Mouse (Mus musculus) liver, embryonic 14.5 days (tissue): Measurements from ENCODE around the gene Socs4. TPM values are rescaled to one million over a fixed set of nuclear protein-coding genes. Genes with fewer than 3 reads are reported as not detected.

Experiments
- ATAC-seq: fragments of 200-750 bp; cut with Nextera tagmentation; 2 replicates; pipeline ENCODE4 v1.8.0; 2017; ENCODE audit warnings: moderate number of reproducible peaks, mild to moderate bottlenecking, moderate library complexity; ENCODE audit not compliant: insufficient read depth
- DNase-seq, 3 experiments: peaks; one replicate each; pipeline ENCODE4 v3.0.0-alpha.2; 2012 to 2013; ENCODE audit warnings: low read depth in 3 of 3, low spot score in 3 of 3
- H3K27ac ChIP-seq: fragments of 300-500 bp; sonication (generic); 2 replicates; pipeline ENCODE4 v1.5.1; 2014; ENCODE audit warnings: moderate library complexity, mild to moderate bottlenecking, control low read depth, inconsistent platforms
- H3K27me3 ChIP-seq: fragments of 300-500 bp; sonication (generic); 2 replicates; pipeline ENCODE4 v1.6.1; 2014; ENCODE audit warnings: mild to moderate bottlenecking, low read length, moderate library complexity; ENCODE audit not compliant: control insufficient read depth, insufficient read depth
- H3K36me3 ChIP-seq: fragments of 300-500 bp; sonication (generic); replicated peaks from 2 replicates; pipeline ENCODE4 v1.6.1; 2014; ENCODE audit warnings: low read depth; ENCODE audit not compliant: control insufficient read depth, insufficient read depth
- H3K4me1 ChIP-seq, 2 experiments: fragments of 200-500 bp in 1 of 2; fragments of 300-500 bp in 1 of 2; sonication (generic) in 1 of 2; replicated peaks; 2 replicates each; pipeline ENCODE4 v1.6.1; 2012 to 2014; ENCODE audit warnings: antibody characterized with exemption in 1 of 2, inconsistent platforms in 1 of 2, low read length in 1 of 2; ENCODE audit not compliant: control insufficient read depth in 2 of 2, insufficient read depth in 2 of 2
- H3K4me2 ChIP-seq: fragments of 300-500 bp; sonication (generic); 2 replicates; pipeline ENCODE4 v1.6.1; 2014; ENCODE audit warnings: low read depth, mild to moderate bottlenecking, control low read depth, moderate library complexity
- H3K4me3 ChIP-seq, 2 experiments: fragments of 200-500 bp in 1 of 2; fragments of 300-500 bp in 1 of 2; sonication (generic) in 1 of 2; 2 replicates each; pipeline ENCODE4 v1.5.1; 2012 to 2014; ENCODE audit warnings: low read depth in 2 of 2, low read length in 2 of 2, mild to moderate bottlenecking in 2 of 2, control low read depth in 1 of 2, inconsistent platforms in 1 of 2, moderate library complexity in 1 of 2; ENCODE audit not compliant: insufficient read depth in 1 of 2
- H3K9ac ChIP-seq: fragments of 300-500 bp; sonication (generic); replicated peaks from 2 replicates; pipeline ENCODE4 v1.6.1; 2014; ENCODE audit warnings: mild to moderate bottlenecking, control low read depth, moderate library complexity
- H3K9me3 ChIP-seq: fragments of 300-500 bp; sonication (generic); 2 replicates; pipeline ENCODE4 v1.6.1; 2016; ENCODE audit warnings: low read length, mixed read lengths; ENCODE audit not compliant: control insufficient read depth
- CTCF ChIP-seq: IDR thresholded peaks from 2 replicates; pipeline ENCODE4 v1.5.1; 2016; ENCODE audit warnings: antibody characterized with exemption, low read depth, control low read depth
- EP300 ChIP-seq: IDR thresholded peaks from 2 replicates; pipeline ENCODE4 v1.6.1; 2016; ENCODE audit warnings: antibody characterized with exemption, low read depth
- WGBS: fragments of 180-500 bp; shearing (Covaris S2); extraction: QIAGEN DNeasy Blood & Tissue Kit; methylation state at CpG from one replicate; pipeline ENCODE4 v1.1.7; 2014; ENCODE audit not compliant: insufficient replicate concordance; 5-methylcytosine and 5-hydroxymethylcytosine counted together
- polyA plus RNA-seq, 2 experiments: library from polyadenylated mRNA; depleted of rRNA in 1 of 2; stranded (reverse) in 1 of 2; unstranded in 1 of 2; fragments of >200 nt; fragmentation: Nextera tagmentation in 1 of 2; extraction: Ambion mirVana in 1 of 2; gene quantifications; 2 replicates each; pipeline versions ENCODE4 v1.2.1 to v1.2.3; 2012 to 2014

Socs4 gene
- polyA plus RNA-seq, 2 experiments: 3.0 to 5.2 TPM

DNA sequence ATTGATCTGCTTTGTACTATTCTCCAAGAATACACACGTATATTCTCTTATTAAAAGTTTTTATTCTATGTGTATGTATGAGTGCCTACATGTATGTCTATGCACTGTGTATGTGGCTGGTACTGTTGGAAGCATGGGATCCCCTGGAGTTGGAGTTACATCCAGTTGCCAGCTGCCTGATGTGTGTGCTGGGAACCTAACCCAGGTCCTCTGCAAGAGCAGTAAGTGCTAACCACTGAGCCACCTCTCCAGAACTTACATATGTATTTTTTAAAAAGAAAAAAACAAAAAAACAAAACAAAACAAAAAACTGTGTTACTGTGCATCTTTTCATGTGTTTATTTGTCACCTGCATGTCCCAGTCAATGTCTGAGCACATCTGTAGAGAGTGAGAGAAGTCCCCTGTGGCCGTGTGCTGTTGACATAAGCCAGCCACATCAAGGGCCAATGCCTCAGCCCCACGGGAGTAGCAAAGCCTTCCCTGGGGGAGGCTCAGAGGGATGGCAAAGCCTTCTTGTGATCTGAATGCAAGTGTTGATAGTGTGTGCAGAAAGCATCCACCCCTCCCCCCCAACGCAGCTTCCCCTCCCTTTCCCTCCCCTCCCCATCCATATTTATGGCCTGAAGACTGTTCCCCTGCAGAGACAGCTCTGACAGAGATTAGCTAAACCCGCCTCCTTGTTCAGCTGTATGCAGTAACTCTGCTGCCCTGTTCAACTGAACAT is 42.0 kb upstream of the Socs4 start:
- H3K27me3 ChIP-seq: no peaks in the 10 kb centered on the region
- H3K9ac ChIP-seq: no peak overlapping the region
- H3K36me3 ChIP-seq: no peaks in the 10 kb centered on the region; the same call in 1 of the 2 replicates
- DNase-seq (no peak), ATAC-seq (no peak)
- no peak for TF ChIP-seq CTCF
- TF ChIP-seq EP300: no peak
- WGBS: 68% methylated on average over 5 of the region's 5 CpGs
- H3K4me1 ChIP-seq: peaks cover 25 to 26% of the 10 kb centered on the region in 2 experiments
- no peak overlapping the region for H3K4me2 ChIP-seq
- H3K9me3 ChIP-seq: peaks cover 5% of the 10 kb centered on the region
- H3K4me3 ChIP-seq: no peak overlapping the region
- no peak overlapping the region for H3K27ac ChIP-seq

DNA sequence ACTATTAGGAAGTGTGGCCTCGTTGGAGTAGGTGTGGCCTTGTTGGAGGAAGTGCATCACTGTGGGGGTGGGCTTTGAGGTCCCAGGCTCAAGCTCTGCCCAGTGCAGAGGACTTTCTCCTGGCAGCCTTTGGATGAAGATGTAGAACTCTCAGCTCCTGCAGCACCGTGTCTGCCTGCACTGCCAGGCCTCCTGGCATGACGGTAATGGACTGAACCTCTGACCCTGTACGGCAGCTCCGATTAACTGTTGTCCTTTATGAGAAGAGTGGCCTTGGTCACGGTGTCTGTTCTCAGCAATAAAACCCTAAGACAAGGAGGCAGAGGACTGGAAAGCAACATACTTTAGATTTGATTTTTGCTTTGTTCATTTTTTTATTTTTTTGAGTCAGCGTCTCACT is 40.2 kb upstream of the Socs4 start:
- TF ChIP-seq CTCF (no peak), EP300 (no peak)
- DNase-seq: no peak

DNA sequence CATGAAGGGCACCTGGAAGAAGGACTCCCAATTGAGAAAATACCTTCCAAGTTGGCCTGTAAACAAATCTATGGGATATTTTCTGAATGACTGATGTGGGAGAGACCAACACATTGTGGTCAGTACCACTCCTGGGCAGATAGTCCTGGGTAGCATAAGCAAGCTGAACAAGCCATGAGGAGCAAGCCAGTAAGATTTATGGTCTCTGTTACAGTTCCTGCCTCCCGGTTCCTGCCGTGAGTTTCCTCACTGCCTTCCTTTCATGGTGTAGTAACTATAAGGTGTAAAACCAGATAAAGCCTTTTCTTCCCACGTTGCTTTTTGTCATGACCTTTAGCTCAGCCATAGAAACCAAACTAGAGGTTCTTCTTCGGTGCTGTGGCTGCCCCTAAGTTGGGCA is 39.4 kb upstream of the Socs4 start:
- no peak for ATAC-seq
- Histone ChIP-seq H3K4me3 (no peak overlapping the region), H3K9me3 (peaks cover 5% of the 10 kb centered on the region), H3K9ac (no peak overlapping the region), H3K27me3 (no peaks in the 10 kb centered on the region), H3K4me2 (no peak overlapping the region), H3K27ac (no peak overlapping the region), H3K36me3 (peaks cover 13% of the 10 kb centered on the region), H3K4me1 (peaks cover 44 to 49% of the 10 kb centered on the region in 2 experiments)
- DNase-seq: no peak
- TF ChIP-seq EP300: no peak
- no peak for TF ChIP-seq CTCF
- 62% methylated on average over 4 of the region's 4 CpGs for WGBS

More for the DNA sequence above, 40.2 kb upstream of the Socs4 start:
- H3K36me3 ChIP-seq: peaks cover 6% of the 10 kb centered on the region
- H3K4me1 ChIP-seq: peaks cover 38 to 42% of the 10 kb centered on the region in 2 experiments
- H3K9ac ChIP-seq: no peak overlapping the region
- H3K4me2 ChIP-seq: no peak overlapping the region
- H3K9me3 ChIP-seq: peaks cover 5% of the 10 kb centered on the region
- no peak overlapping the region for H3K4me3 ChIP-seq
- H3K27ac ChIP-seq: no peak overlapping the region
- WGBS: 83% methylated on average over 7 of the region's 7 CpGs
- ATAC-seq: no peak
- H3K27me3 ChIP-seq: no peaks in the 10 kb centered on the region

DNA sequence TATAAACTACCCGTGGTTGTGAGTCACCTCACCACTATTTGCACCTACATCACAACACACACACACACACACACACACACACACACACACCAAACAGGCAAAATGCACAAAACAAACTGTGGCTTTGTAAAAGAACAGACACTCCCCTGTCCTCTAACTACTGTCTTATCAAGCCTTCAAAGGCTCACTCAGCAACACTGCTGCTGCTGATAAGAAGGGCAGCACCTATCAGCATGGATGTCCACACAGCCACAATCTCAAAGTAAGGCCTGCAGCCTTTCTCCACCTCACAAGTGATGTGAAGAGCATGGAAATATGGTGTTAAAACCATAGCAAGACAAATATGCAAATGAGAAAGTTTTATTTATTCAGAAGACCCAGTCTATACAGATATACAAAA is 36.1 kb upstream of the Socs4 start:
- peaks cover 27 to 29% of the 10 kb centered on the region in 2 experiments for H3K4me1 ChIP-seq
- WGBS: 10% methylated on average over 1 of the region's 1 CpGs
- H3K36me3 ChIP-seq: peaks cover 45% of the 10 kb centered on the region
- peak overlapping the region; percentile 63 for H3K4me2 ChIP-seq
- DNase-seq (peak; percentile 87 to 91 (median 88)), ATAC-seq (peak; percentile 100)
- H3K27ac ChIP-seq: peak overlapping the region; percentile 91
- H3K9me3 ChIP-seq: peaks cover 4% of the 10 kb centered on the region
- TF ChIP-seq CTCF (no peak), EP300 (peak; percentile 99)
- no peak overlapping the region for H3K4me3 ChIP-seq
- H3K27me3 ChIP-seq: no peaks in the 10 kb centered on the region
- peak overlapping the region; percentile 38 for H3K9ac ChIP-seq

DNA sequence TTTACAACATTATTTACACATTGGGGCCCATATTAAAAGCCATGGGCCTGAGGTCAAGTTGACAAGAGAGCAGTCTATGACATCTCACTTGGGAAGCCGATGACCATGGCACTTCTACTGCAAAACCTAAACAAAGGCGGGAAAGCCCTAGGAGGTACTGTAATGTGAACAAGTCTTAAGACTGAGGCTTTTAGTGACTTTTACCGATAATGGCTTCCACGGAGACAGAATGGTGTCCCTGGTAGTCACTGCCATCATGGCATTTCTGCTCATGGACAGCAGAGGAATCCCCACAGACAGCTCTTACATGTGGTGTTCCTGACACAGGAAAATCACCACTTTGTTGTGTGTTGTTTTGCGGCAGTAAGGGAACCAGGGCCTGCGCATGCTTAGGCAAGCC is 35.7 kb upstream of the Socs4 start:
- peak overlapping the region; percentile 91 for H3K27ac ChIP-seq
- H3K9ac ChIP-seq: no peak overlapping the region
- peaks cover 27 to 29% of the 10 kb centered on the region in 2 experiments for H3K4me1 ChIP-seq
- no peaks in the 10 kb centered on the region for H3K27me3 ChIP-seq
- TF ChIP-seq EP300 (no peak), CTCF (no peak)
- H3K9me3 ChIP-seq: peaks cover 2% of the 10 kb centered on the region; the same call in 1 of the 2 replicates
- no peak for DNase-seq
- 77% methylated on average over 6 of the region's 6 CpGs for WGBS
- H3K4me2 ChIP-seq: peak overlapping the region; percentile 63
- ATAC-seq: peak; percentile 41; the same call in 1 of the 2 replicates
- no peak overlapping the region for H3K4me3 ChIP-seq
- peaks cover 50% of the 10 kb centered on the region for H3K36me3 ChIP-seq
